Mouse (Mus musculus) natural killer cell, adult 2 months (primary cell): Measurements from ENCODE around the gene Bcar3.

Experiments
- DNase-seq, 2 experiments: peaks; one replicate each; pipeline ENCODE4 v3.0.0; 2022; ENCODE audit warnings: low spot score in 2 of 2

Bcar3 gene

GRCm38 (mm10) chr3:122456807-122457206 lies 162.9 kb downstream of the Bcar3 start:
- DNase-seq = no peak

- no peak for DNase-seq
Measured at GRCm38 (mm10) chr3:122457723-122458122, 163.8 kb downstream of the Bcar3 start.

- DNase-seq = no peak
Measured at GRCm38 (mm10) chr3:122458743-122459142, 164.8 kb downstream of the Bcar3 start.

GRCm38 (mm10) chr3:122460848-122461511 lies 167.0 kb downstream of the Bcar3 start:
- no peak for DNase-seq

- no peak for DNase-seq
Measured at GRCm38 (mm10) chr3:122461512-122461881, 167.6 kb downstream of the Bcar3 start.

- no peak for DNase-seq
Measured at GRCm38 (mm10) chr3:122461932-122462871, 168.3 kb downstream of the Bcar3 start.

- DNase-seq = no peak
Measured at GRCm38 (mm10) chr3:122463166-122463565, 169.2 kb downstream of the Bcar3 start.

GRCm38 (mm10) chr3:122466100-122466730 lies 172.3 kb downstream of the Bcar3 start:
- peak; percentile 3 to 22 for DNase-seq

GRCm38 (mm10) chr3:122467977-122468376 lies 174.0 kb downstream of the Bcar3 start:
- DNase-seq = peak in 1 of 2 experiments; percentile 23

GRCm38 (mm10) chr3:122470326-122471016 lies 176.5 kb downstream of the Bcar3 start:
- DNase-seq = no peak

- no peak for DNase-seq
Measured at GRCm38 (mm10) chr3:122471017-122471721, 177.2 kb downstream of the Bcar3 start.

GRCm38 (mm10) chr3:122472412-122472811 lies 178.5 kb downstream of the Bcar3 start:
- DNase-seq = no peak

GRCm38 (mm10) chr3:122473523-122474034 lies 179.6 kb downstream of the Bcar3 start:
- DNase-seq = no peak

- DNase-seq = peak; percentile 10 to 40
Measured at GRCm38 (mm10) chr3:122474067-122474466, 180.1 kb downstream of the Bcar3 start.

- DNase-seq = no peak
Measured at GRCm38 (mm10) chr3:122474796-122475195, 180.9 kb downstream of the Bcar3 start.

GRCm38 (mm10) chr3:122475735-122476134 lies 181.8 kb downstream of the Bcar3 start:
- DNase-seq = no peak

- no peak for DNase-seq
Measured at GRCm38 (mm10) chr3:122476656-122477055, 182.7 kb downstream of the Bcar3 start.

- no peak for DNase-seq
Measured at GRCm38 (mm10) chr3:122477541-122477940, 183.6 kb downstream of the Bcar3 start.

GRCm38 (mm10) chr3:122478735-122479134 lies 184.8 kb downstream of the Bcar3 start:
- no peak for DNase-seq

GRCm38 (mm10) chr3:122480065-122480675 lies 186.2 kb downstream of the Bcar3 start:
- DNase-seq = no peak
